In the genomic region with DNA sequence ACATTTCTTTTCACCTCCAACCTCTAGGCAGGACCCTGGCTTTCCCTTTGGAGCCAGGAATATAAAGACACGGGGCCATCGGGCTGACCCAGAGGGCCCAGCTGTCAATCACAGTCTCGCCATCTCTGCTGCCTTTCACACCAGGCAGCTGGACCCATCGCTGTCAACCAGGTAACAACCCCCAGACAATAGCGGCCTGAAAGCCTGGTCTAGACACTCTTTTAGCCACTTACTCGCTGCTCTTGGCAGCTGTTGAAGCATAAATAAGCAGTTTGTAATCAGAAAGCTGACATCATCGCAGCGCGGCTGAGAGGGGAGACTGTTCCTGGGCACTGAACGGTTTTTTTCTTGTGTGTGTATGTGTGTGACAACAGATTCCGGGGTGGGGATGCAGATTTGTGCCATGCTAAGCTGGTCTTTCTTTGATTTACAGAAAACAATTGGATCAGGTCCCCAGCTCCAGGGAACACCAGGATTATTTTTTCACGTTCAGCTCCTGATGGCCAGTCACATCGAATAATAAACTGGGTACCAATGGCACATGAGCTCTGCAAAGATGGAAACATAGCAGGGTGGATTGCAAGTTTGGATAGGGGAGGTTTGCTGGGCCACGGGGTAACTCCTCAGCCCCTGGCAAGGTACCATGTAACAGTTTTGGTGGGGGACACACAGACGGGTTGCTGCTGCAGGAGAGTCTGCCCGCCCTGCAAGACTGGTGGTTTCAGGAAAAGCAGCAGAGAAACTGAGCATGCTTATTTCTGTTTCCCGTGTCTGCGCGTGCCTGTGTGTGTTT, we compare ENCODE assay signal across 10 mouse cellular contexts.
DNase-seq lines count a peak whose midpoint lies in the region; ATAC-seq lines count a peak whose summit lies in the region.
"Had no signal": no experiment of that assay in that cellular context is flagged by ENCODE, and none has a peak within 500 bp of the region (broad histone marks: within the 10 kb centered on the region; RNA-seq: fewer than 3 reads in every experiment).

No protein-coding gene starts in this region.

- ATAC-seq in embryonic facial prominence, embryonic 14.5 days (ENCODE audit: low read depth) = peak; percentile 55; the same call in 1 of the 2 replicates
- peak; percentile 59; the same call in 1 of the 2 replicates for ATAC-seq in hindbrain, embryonic 16.5 days
- peak; percentile 58 for ATAC-seq in neural tube, embryonic 11.5 days (ENCODE audit: insufficient read depth, low FRiP score, low TSS enrichment)

- no peaks in the 10 kb centered on the region for H3K9me3 ChIP-seq in embryonic facial prominence, embryonic 14.5 days (ENCODE audit: control insufficient read depth, low read length)
- no peaks in the 10 kb centered on the region for H3K9me3 ChIP-seq in hindbrain, embryonic 16.5 days (ENCODE audit: control insufficient read depth, low read length)
- H3K9me3 ChIP-seq in neural tube, embryonic 11.5 days (ENCODE audit: control insufficient read depth, low read length) = no peaks in the 10 kb centered on the region

- H3K36me3 ChIP-seq in embryonic facial prominence, embryonic 14.5 days (ENCODE audit: control insufficient read depth, insufficient read depth, low read length) = no peaks in the 10 kb centered on the region
- no peaks in the 10 kb centered on the region for H3K36me3 ChIP-seq in hindbrain, embryonic 16.5 days (ENCODE audit: control insufficient read depth, insufficient read depth, low read length)
- H3K36me3 ChIP-seq in neural tube, embryonic 11.5 days (ENCODE audit: control insufficient read depth, insufficient read depth, low read length) = no peaks in the 10 kb centered on the region

- peak; percentile 37 for DNase-seq in layer of hippocampus, adult 11-12 months (ENCODE audit: low spot score)
- DNase-seq in layer of hippocampus, adult 9-10 months (ENCODE audit: low spot score) = no peak
- DNase-seq in embryonic facial prominence, embryonic 14.5 days (ENCODE audit: low spot score) = peak; percentile 64
- DNase-seq in neural tube, embryonic 11.5 days (ENCODE audit: low spot score) = peak; percentile 60
- no peak for DNase-seq in thymus, postnatal 10 days (ENCODE audit: low spot score in 2 of 2)
- no peak for DNase-seq in urinary bladder, adult 18-20 months (ENCODE audit: low spot score in 2 of 2)
- DNase-seq in yolk sac, embryonic 10.5 days (ENCODE audit: low spot score) = no peak
- DNase-seq: cerebellum, adult 9-11 months had no signal

- H3K4me1 ChIP-seq in embryonic facial prominence, embryonic 14.5 days (ENCODE audit: control insufficient read depth, insufficient read depth, low read length) = no peaks in the 10 kb centered on the region
- peaks cover 15% of the 10 kb centered on the region for H3K4me1 ChIP-seq in hindbrain, embryonic 16.5 days (ENCODE audit: control insufficient read depth, insufficient read depth, low read depth, low read length)
- peaks cover 34% of the 10 kb centered on the region for H3K4me1 ChIP-seq in neural tube, embryonic 11.5 days (ENCODE audit: control insufficient read depth, insufficient read depth, low read length)

- no peak overlapping the region for H3K27ac ChIP-seq in embryonic facial prominence, embryonic 14.5 days (replicated peaks; ENCODE audit: low read depth, low read length)
- H3K27ac ChIP-seq in hindbrain, embryonic 16.5 days (ENCODE audit: low read depth, low read length) = peak overlapping the region; percentile 55; the same call in 1 of the 2 replicates
- peak overlapping the region; percentile 72 for H3K27ac ChIP-seq in neural tube, embryonic 11.5 days (ENCODE audit: low read depth, low read length)
- H3K27ac ChIP-seq: liver, embryonic 14.5 days had no signal

- H3K9ac ChIP-seq in embryonic facial prominence, embryonic 14.5 days (ENCODE audit: low read depth, low read length) = 0 out of 2 replicates have a peak overlapping the region, but pooled peaks have one; percentile 8
- peak overlapping the region; percentile 8; the same call in 1 of the 2 replicates for H3K9ac ChIP-seq in hindbrain, embryonic 16.5 days (ENCODE audit: low read depth, low read length)
- H3K9ac ChIP-seq in neural tube, embryonic 11.5 days (ENCODE audit: low read length) = no peak overlapping the region
- H3K9ac ChIP-seq: liver, embryonic 14.5 days had no signal

- peak overlapping the region; percentile 24; the same call in 1 of the 2 replicates for H3K4me2 ChIP-seq in embryonic facial prominence, embryonic 14.5 days (ENCODE audit: low read depth, low read length)
- peak overlapping the region; percentile 21 for H3K4me2 ChIP-seq in hindbrain, embryonic 16.5 days (ENCODE audit: low read length)
- H3K4me2 ChIP-seq in neural tube, embryonic 11.5 days (ENCODE audit: low read depth) = 0 out of 2 replicates have a peak overlapping the region, but pooled peaks have one; percentile 14

- H3K4me3 ChIP-seq in embryonic facial prominence, embryonic 14.5 days (ENCODE audit: low read depth, low read length) = no peak overlapping the region
- no peak overlapping the region for H3K4me3 ChIP-seq in hindbrain, embryonic 16.5 days (ENCODE audit: low read length)
- no peak overlapping the region for H3K4me3 ChIP-seq in neural tube, embryonic 11.5 days (ENCODE audit: low read depth, low read length)

- 0 out of 2 replicates have a peak, but pooled peaks cover 3% of the 10 kb centered on the region for H3K27me3 ChIP-seq in embryonic facial prominence, embryonic 14.5 days (replicated peaks; ENCODE audit: control insufficient read depth, insufficient read depth, low read length)
- H3K27me3 ChIP-seq in hindbrain, embryonic 16.5 days (replicated peaks; ENCODE audit: control insufficient read depth, insufficient read depth, low read length) = no peaks in the 10 kb centered on the region
- H3K27me3 ChIP-seq in neural tube, embryonic 11.5 days (ENCODE audit: control insufficient read depth, insufficient read depth, low read length) = no peaks in the 10 kb centered on the region

- WGBS in embryonic facial prominence, embryonic 14.5 days = 44% methylated on average over 19 of the region's 19 CpGs
- 15% methylated on average over 19 of the region's 19 CpGs for WGBS in hindbrain, embryonic 16.5 days
- 53% methylated on average over 19 of the region's 19 CpGs for WGBS in neural tube, embryonic 11.5 days

Comparison
In these comparisons a context has a peak if more than half of its experiments do, and no peak if none do; other contexts are left out.
1. DNase-seq: peak in layer of hippocampus, adult 11-12 months (single experiment), embryonic facial prominence, embryonic 14.5 days (single experiment) and neural tube, embryonic 11.5 days (single experiment); none in layer of hippocampus, adult 9-10 months (single experiment), thymus, postnatal 10 days (0 of 2), urinary bladder, adult 18-20 months (0 of 2) and yolk sac, embryonic 10.5 days (single experiment).
2. Peak in every context shown above with its lines, with median percentiles within 50 percentile points of each other: ATAC-seq and H3K4me2 ChIP-seq.